Mouse (Mus musculus) CH12.LX (cell line): ENCODE data around the gene Lca5.

ENCODE experiments used
- CTCF ChIP-seq, 2 experiments: IDR thresholded peaks in 1 of 2; conservative IDR thresholded peaks in 1 of 2; 2 replicates each; pipeline ENCODE4 v1.5.1; 2011 to 2012; ENCODE audit warnings: low read depth in 2 of 2, low read length in 2 of 2, improper control_type of control experiment in 1 of 2, inconsistent platforms in 1 of 2, mild to moderate bottlenecking in 1 of 2, moderate library complexity in 1 of 2
- EP300 ChIP-seq: IDR thresholded peaks from 2 replicates; pipeline ENCODE4 v1.6.1; 2011; ENCODE audit warnings: low read length, improper control_type of control experiment
- JUND ChIP-seq: conservative IDR thresholded peaks from 2 replicates; pipeline ENCODE4 v1.6.1; 2011; ENCODE audit warnings: low read depth, low read length, improper control_type of control experiment
- MAX ChIP-seq: IDR thresholded peaks from 2 replicates; pipeline ENCODE4 v1.6.1; 2011; ENCODE audit warnings: low read length, improper control_type of control experiment
- NELFE ChIP-seq: IDR thresholded peaks from 2 replicates; pipeline ENCODE4 v1.6.1; 2011; ENCODE audit warnings: low read depth, low read length, improper control_type of control experiment
- POLR2A ChIP-seq: IDR thresholded peaks from 2 replicates; pipeline ENCODE4 v1.6.1; 2011; ENCODE audit warnings: low read depth, mild to moderate bottlenecking, improper control_type of control experiment, low read length
- SIN3A ChIP-seq: IDR thresholded peaks from 2 replicates; pipeline ENCODE4 v1.6.1; 2012; ENCODE audit warnings: low read length, improper control_type of control experiment, inconsistent platforms

- TF ChIP-seq EP300 (no peak), POLR2A (no peak), CTCF (conservative IDR thresholded peaks at IDR 0.05 in 1 of 2, IDR thresholded peaks at IDR 0.05 in 1 of 2; ENCODE audit: low read depth in 2 of 2, low read length in 2 of 2) (no peak), SIN3A (no peak), NELFE (no peak), MAX (no peak), JUND (no peak)
These were observed 45.0 kb upstream of the Lca5 start for GRCm38 (mm10) chr9:83485966-83486365.
